Mouse (Mus musculus): ENCODE data around the gene Galnt4.

GRCm38 (mm10) chr10:99132189-99132588 is 24.2 kb downstream of the Galnt4 start:
- TF ChIP-seq MYOD1 (IDR thresholded peaks at IDR 0.05; ENCODE audit: control insufficient read depth, insufficient read length, low read depth) = no peak
- TF ChIP-seq USF1 (IDR thresholded peaks at IDR 0.05; ENCODE audit: low read depth) = no peak
- TF ChIP-seq CTCF (IDR thresholded peaks at IDR 0.05; ENCODE audit: control insufficient read depth, insufficient read depth, insufficient read length) = no peak
- TF ChIP-seq MAX (IDR thresholded peaks at IDR 0.05) = no peak
- TF ChIP-seq CEBPB (IDR thresholded peaks at IDR 0.05; ENCODE audit: low read depth) = no peak
